Mouse (Mus musculus) small intestine, adult 10 weeks (tissue): ENCODE measurements around the gene Kif11. TPM values are rescaled to one million over a fixed set of nuclear protein-coding genes. Genes with fewer than 3 reads are reported as not detected.

Source experiments
- polyA plus RNA-seq: library from polyadenylated mRNA; stranded (reverse); fragments of 350-450 nt; fragmentation: Illumina TruSeq; extraction: RNeasy Lipid Tissue Mini Kit (QIAGEN cat#74804); gene quantifications from one replicate; pipeline ENCODE4 v1.2.3, GENCODE M21; 2014; ENCODE audit warnings: low replicate concordance

Kif11 gene
- 37.9 TPM for polyA plus RNA-seq

GRCm38 (mm10) chr19:37375755-37376615 lies at the start of gene Kif11:
Kif11 (plus strand) TSS chr19:37376403.

GRCm38 (mm10) chr19:37337752-37338151 lies 38.5 kb upstream of the Kif11 start, which contains the start of gene Ide:
Ide (minus strand) TSS chr19:37337852.

GRCm38 (mm10) chr19:37434263-37434951 lies 58.2 kb downstream of the Kif11 start, which contains the start of gene Hhex:
Hhex (plus strand) TSS chr19:37434810.

Other genes with a start within 250 kb of the Kif11 start
- gene March5, start 168.9 kb upstream of the Kif11 start, polyA plus RNA-seq: 249 TPM
- gene Cpeb3, start 167.8 kb upstream of the Kif11 start, polyA plus RNA-seq: 9.3 TPM
- gene Ide, start 38.6 kb upstream of the Kif11 start, polyA plus RNA-seq: 52.2 TPM
- 7.2 TPM for gene Hhex, start 58.4 kb downstream of the Kif11 start, polyA plus RNA-seq
- gene Exoc6, start 174.0 kb downstream of the Kif11 start, polyA plus RNA-seq: 56.6 TPM